Mouse (Mus musculus) neural tube, embryonic 14.5 days (tissue): ENCODE results near the gene Acsl5. TPM values are rescaled to one million over a fixed set of nuclear protein-coding genes. Genes with fewer than 3 reads are reported as not detected.

Experiments
- ATAC-seq: fragments of 200-750 bp; cut with Nextera tagmentation; 2 replicates; pipeline ENCODE4 v1.8.0; 2017; ENCODE audit warnings: low read depth, mild to moderate bottlenecking, moderate TSS enrichment, moderate library complexity
- H3K27ac ChIP-seq: fragments of 300-500 bp; sonication (generic); 2 replicates; pipeline ENCODE4 v1.5.1; 2014; ENCODE audit warnings: low read depth, mild to moderate bottlenecking, control low read depth, low read length, moderate library complexity, mixed read lengths
- H3K27me3 ChIP-seq: fragments of 300-500 bp; sonication (generic); 2 replicates; pipeline ENCODE4 v1.6.1; 2014; ENCODE audit warnings: low read length; ENCODE audit not compliant: control insufficient read depth, insufficient read depth
- H3K36me3 ChIP-seq: fragments of 300-500 bp; sonication (generic); 2 replicates; pipeline ENCODE4 v1.6.1; 2014; ENCODE audit warnings: low read length, mixed read lengths; ENCODE audit not compliant: control insufficient read depth, insufficient read depth
- H3K4me1 ChIP-seq: fragments of 300-500 bp; sonication (generic); 2 replicates; pipeline ENCODE4 v1.6.1; 2014; ENCODE audit warnings: low read length; ENCODE audit not compliant: control insufficient read depth, insufficient read depth
- H3K4me2 ChIP-seq: fragments of 300-500 bp; sonication (generic); 2 replicates; pipeline ENCODE4 v1.6.1; 2014; ENCODE audit warnings: mild to moderate bottlenecking, low read depth, low read length, control low read depth
- H3K4me3 ChIP-seq: fragments of 300-500 bp; sonication (generic); 2 replicates; pipeline ENCODE4 v1.5.1; 2014; ENCODE audit warnings: low read depth, low read length, control low read depth, mixed read lengths
- H3K9ac ChIP-seq: fragments of 300-500 bp; sonication (generic); replicated peaks from 2 replicates; pipeline ENCODE4 v1.6.1; 2014; ENCODE audit warnings: low read depth, mild to moderate bottlenecking, control low read depth, low read length, mixed read lengths
- H3K9me3 ChIP-seq: fragments of 300-500 bp; sonication (generic); 2 replicates; pipeline ENCODE4 v1.6.1; 2016; ENCODE audit warnings: low read length; ENCODE audit not compliant: control insufficient read depth
- WGBS: fragments of 180-500 bp; shearing (Covaris S2); extraction: QIAGEN DNeasy Blood & Tissue Kit; methylation state at CpG from one replicate; pipeline ENCODE4 v1.1.7; 2014; 5-methylcytosine and 5-hydroxymethylcytosine counted together
- polyA plus RNA-seq: library from polyadenylated mRNA; unstranded; fragments of >200 nt; fragmentation: Nextera tagmentation; extraction: Ambion mirVana; gene quantifications from 2 replicates; pipeline ENCODE4 v1.2.1, GENCODE M21; 2014

The Acsl5 gene
- polyA plus RNA-seq, 1 experiment from 2014 or later: 14.6 TPM

GRCm38 (mm10) chr19:55231081-55231480 is 20.7 kb upstream of the Acsl5 start:
- no peaks in the 10 kb centered on the region for H3K27me3 ChIP-seq
- no peaks in the 10 kb centered on the region for H3K4me1 ChIP-seq
- H3K9me3 ChIP-seq: no peaks in the 10 kb centered on the region
- no peak overlapping the region for H3K4me3 ChIP-seq
- H3K27ac ChIP-seq: no peak overlapping the region
- ATAC-seq: no peak
- no peaks in the 10 kb centered on the region for H3K36me3 ChIP-seq
- no peak overlapping the region for H3K4me2 ChIP-seq
- WGBS: 82% methylated on average over 10 of the region's 10 CpGs
- no peak overlapping the region for H3K9ac ChIP-seq

- H3K27me3 ChIP-seq: no peaks in the 10 kb centered on the region
- 68% methylated on average over 8 of the region's 8 CpGs for WGBS
- H3K9me3 ChIP-seq: no peaks in the 10 kb centered on the region
- ATAC-seq: no peak
- no peaks in the 10 kb centered on the region for H3K4me1 ChIP-seq
- H3K4me3 ChIP-seq: no peak overlapping the region
- H3K36me3 ChIP-seq: no peaks in the 10 kb centered on the region
- no peak overlapping the region for H3K27ac ChIP-seq
- H3K4me2 ChIP-seq: no peak overlapping the region
- no peak overlapping the region for H3K9ac ChIP-seq
These were observed 19.6 kb upstream of the Acsl5 start for GRCm38 (mm10) chr19:55232136-55232535.

GRCm38 (mm10) chr19:55236026-55236425 is 15.7 kb upstream of the Acsl5 start:
- no peaks in the 10 kb centered on the region for H3K27me3 ChIP-seq
- H3K4me1 ChIP-seq: no peaks in the 10 kb centered on the region
- no peak overlapping the region for H3K27ac ChIP-seq
- WGBS: 47% methylated on average over 2 of the region's 2 CpGs
- H3K4me3 ChIP-seq: no peak overlapping the region
- no peak overlapping the region for H3K4me2 ChIP-seq
- H3K9ac ChIP-seq: no peak overlapping the region
- H3K36me3 ChIP-seq: no peaks in the 10 kb centered on the region
- no peak for ATAC-seq
- no peaks in the 10 kb centered on the region for H3K9me3 ChIP-seq

GRCm38 (mm10) chr19:55236564-55236963 is 15.2 kb upstream of the Acsl5 start:
- H3K27ac ChIP-seq: no peak overlapping the region
- H3K9ac ChIP-seq: no peak overlapping the region
- ATAC-seq: no peak

GRCm38 (mm10) chr19:55239766-55240426 is 11.8 kb upstream of the Acsl5 start:
- WGBS: 72% methylated on average over 6 of the region's 6 CpGs

More at GRCm38 (mm10) chr19:55236564-55236963, 15.2 kb upstream of the Acsl5 start:
- Histone ChIP-seq H3K36me3 (no peaks in the 10 kb centered on the region), H3K9me3 (no peaks in the 10 kb centered on the region), H3K27me3 (no peaks in the 10 kb centered on the region), H3K4me2 (no peak overlapping the region), H3K4me1 (no peaks in the 10 kb centered on the region), H3K4me3 (no peak overlapping the region)
- WGBS: 84% methylated on average over 5 of the region's 5 CpGs

GRCm38 (mm10) chr19:55241186-55241645 is 10.5 kb upstream of the Acsl5 start, which contains the start of gene Gucy2g:
Gucy2g (minus strand) TSS chr19:55241236.
- Histone ChIP-seq H3K4me1 (no peaks in the 10 kb centered on the region), H3K27me3 (no peaks in the 10 kb centered on the region), H3K4me3 (no peak within 1 kb of the TSS), H3K27ac (no peak within 1 kb of the TSS), H3K4me2 (no peak within 1 kb of the TSS), H3K36me3 (no peaks in the 10 kb centered on the region), H3K9ac (no peak within 1 kb of the TSS), H3K9me3 (no peaks in the 10 kb centered on the region)
- WGBS: 82% methylated on average over 6 of the region's 6 CpGs
- ATAC-seq: no peak

More at GRCm38 (mm10) chr19:55239766-55240426, 11.8 kb upstream of the Acsl5 start:
- H3K4me3 ChIP-seq: no peak overlapping the region
- no peaks in the 10 kb centered on the region for H3K4me1 ChIP-seq
- no peaks in the 10 kb centered on the region for H3K27me3 ChIP-seq
- H3K36me3 ChIP-seq: no peaks in the 10 kb centered on the region
- H3K4me2 ChIP-seq: no peak overlapping the region
- no peak for ATAC-seq
- no peak overlapping the region for H3K27ac ChIP-seq
- H3K9ac ChIP-seq: no peak overlapping the region
- H3K9me3 ChIP-seq: no peaks in the 10 kb centered on the region

GRCm38 (mm10) chr19:55244791-55245231 is 6.9 kb upstream of the Acsl5 start:
- no peak overlapping the region for H3K4me2 ChIP-seq
- H3K4me1 ChIP-seq: no peaks in the 10 kb centered on the region
- H3K36me3 ChIP-seq: no peaks in the 10 kb centered on the region
- ATAC-seq: no peak
- no peak overlapping the region for H3K27ac ChIP-seq
- no peak overlapping the region for H3K9ac ChIP-seq
- H3K27me3 ChIP-seq: no peaks in the 10 kb centered on the region
- no peak overlapping the region for H3K4me3 ChIP-seq
- WGBS: 17% methylated on average over 7 of the region's 7 CpGs
- no peaks in the 10 kb centered on the region for H3K9me3 ChIP-seq

- no peaks in the 10 kb centered on the region for H3K4me1 ChIP-seq
- H3K4me2 ChIP-seq: no peak overlapping the region
- H3K27ac ChIP-seq: no peak overlapping the region
- ATAC-seq: no peak
- no peaks in the 10 kb centered on the region for H3K27me3 ChIP-seq
- H3K9ac ChIP-seq: no peak overlapping the region
- 83% methylated on average over 5 of the region's 5 CpGs for WGBS
- no peak overlapping the region for H3K4me3 ChIP-seq
- no peaks in the 10 kb centered on the region for H3K36me3 ChIP-seq
- no peaks in the 10 kb centered on the region for H3K9me3 ChIP-seq
These were observed 4.2 kb upstream of the Acsl5 start for GRCm38 (mm10) chr19:55247563-55247962.

GRCm38 (mm10) chr19:55247991-55248520 is 3.7 kb upstream of the Acsl5 start:
- no peak for ATAC-seq
- Histone ChIP-seq H3K9ac (no peak overlapping the region), H3K4me1 (no peaks in the 10 kb centered on the region), H3K4me3 (no peak overlapping the region), H3K27ac (no peak overlapping the region), H3K36me3 (no peaks in the 10 kb centered on the region), H3K27me3 (no peaks in the 10 kb centered on the region), H3K9me3 (no peaks in the 10 kb centered on the region), H3K4me2 (no peak overlapping the region)
- 75% methylated on average over 9 of the region's 9 CpGs for WGBS
